Mouse (Mus musculus) bone marrow, adult 2 months (tissue): ENCODE data around the gene Rab3a. TPM values are rescaled to one million over a fixed set of nuclear protein-coding genes. Genes with fewer than 3 reads are reported as not detected.

ENCODE experiments used
- H3K27ac ChIP-seq: fragments of 200-500 bp; 2 replicates; pipeline ENCODE4 v1.5.1; 2012; ENCODE audit warnings: low read depth, mild to moderate bottlenecking, control low read depth, inconsistent platforms, low read length; ENCODE audit not compliant: control insufficient read depth, poor library complexity, insufficient read depth
- H3K4me1 ChIP-seq: fragments of 200-500 bp; 2 replicates; pipeline ENCODE4 v1.6.1; 2011; ENCODE audit warnings: low read length; ENCODE audit not compliant: control insufficient read depth, insufficient read depth
- H3K4me3 ChIP-seq: fragments of 200-500 bp; replicated peaks from 2 replicates; pipeline ENCODE3; 2011; ENCODE audit warnings: mild to moderate bottlenecking, low read depth, low read length, control low read depth; ENCODE audit not compliant: control insufficient read depth
- CTCF ChIP-seq: fragments of 200-500 bp; IDR thresholded peaks from 2 replicates; pipeline ENCODE4 v1.5.1; 2011; ENCODE audit warnings: low read length, control low read depth; ENCODE audit not compliant: control insufficient read depth, insufficient read depth
- POLR2A ChIP-seq: fragments of 200-500 bp; IDR thresholded peaks from 2 replicates; pipeline ENCODE4 v1.6.1; 2011; ENCODE audit warnings: low read depth, mild to moderate bottlenecking, control low read depth, low read length, borderline replicate concordance; ENCODE audit not compliant: control insufficient read depth
- WGBS: fragments of 180-500 bp; shearing (Covaris S2); methylation state at CpG from one replicate; pipeline ENCODE4 v1.1.7; 2018; 5-methylcytosine and 5-hydroxymethylcytosine counted together
- polyA plus RNA-seq: library from polyadenylated mRNA; stranded (reverse); fragments of >200 nt; gene quantifications from 2 replicates; pipeline ENCODE4 v1.2.4, GENCODE M21; 2011; ENCODE audit warnings: low replicate concordance; ENCODE audit not compliant: missing spikeins, insufficient read depth, insufficient read length

The Rab3a gene
- 9.7 and 13.3 TPM in 2 replicates for polyA plus RNA-seq

- TF ChIP-seq CTCF: no peak
- peak; percentile 56; the same call in 1 of the 2 replicates for TF ChIP-seq POLR2A
- Histone ChIP-seq H3K4me1 (peaks cover 4% of the 10 kb centered on the region; the same call in 1 of the 2 replicates), H3K27ac (peak within 1 kb of the TSS; percentile 69), H3K4me3 (peak within 1 kb of the TSS; percentile 78)
- WGBS: 7% methylated on average over 37 of the region's 37 CpGs
Observed at GRCm38 (mm10) chr8:70754043-70754870, at the start of gene Rab3a. Gene Rab3a (plus strand): TSS chr8:70754679.

DNA sequence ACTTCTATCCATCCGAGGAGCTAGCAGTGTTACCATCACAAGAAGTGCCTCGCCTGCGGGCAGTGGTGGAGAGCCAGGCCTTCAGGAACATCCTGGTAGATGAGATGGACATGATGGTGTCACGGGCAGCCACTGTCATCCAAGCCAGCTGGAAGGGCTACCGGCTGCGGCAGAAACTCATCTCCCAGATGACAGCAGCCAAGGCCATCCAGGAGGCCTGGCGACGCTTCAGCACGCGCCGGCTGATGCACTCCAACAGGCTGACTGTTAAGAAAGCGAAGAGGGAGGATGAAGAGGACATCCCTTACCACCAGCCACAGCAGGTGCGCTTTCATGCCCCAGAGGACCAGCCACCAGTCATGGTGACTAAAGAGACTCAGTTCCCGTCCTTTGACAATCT, 46.2 kb upstream of the Rab3a start:
- Histone ChIP-seq H3K4me3 (no peak overlapping the region), H3K27ac (no peak overlapping the region), H3K4me1 (no peaks in the 10 kb centered on the region)
- TF ChIP-seq POLR2A: no peak
- TF ChIP-seq CTCF: no peak
- 84% methylated on average over 14 of the region's 14 CpGs for WGBS

DNA sequence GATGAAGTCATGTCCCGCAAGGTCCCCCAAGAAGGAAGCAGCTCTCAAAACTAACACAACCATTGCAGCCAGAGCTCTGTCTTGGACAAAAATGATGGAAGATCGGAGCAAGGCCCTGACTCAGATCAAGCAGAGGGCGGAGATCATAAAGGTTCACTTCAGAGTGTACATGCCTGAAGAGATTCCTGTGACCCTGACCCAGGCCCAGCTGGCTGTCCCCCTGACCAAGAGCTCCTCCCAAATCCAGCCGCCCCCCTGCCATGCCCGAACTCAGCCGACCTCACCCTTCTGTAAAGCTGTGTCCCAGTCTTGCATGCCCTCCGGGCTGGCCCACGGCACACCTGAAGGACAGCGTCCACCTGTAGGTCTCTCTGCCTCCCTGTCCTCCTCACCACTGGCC, 44.7 kb upstream of the Rab3a start:
- Histone ChIP-seq H3K27ac (no peak overlapping the region), H3K4me3 (no peak overlapping the region), H3K4me1 (no peaks in the 10 kb centered on the region)
- 91% methylated on average over 9 of the region's 9 CpGs for whole genome bisulfite sequencing
- TF ChIP-seq CTCF: no peak
- no peak for TF ChIP-seq POLR2A

- TF ChIP-seq POLR2A: no peak
- WGBS: 84% methylated on average over 1 of the region's 1 CpGs
- Histone ChIP-seq H3K27ac (no peak overlapping the region), H3K4me1 (no peaks in the 10 kb centered on the region), H3K4me3 (no peak overlapping the region)
Observed at GRCm38 (mm10) chr8:70710296-70710695, 44.2 kb upstream of the Rab3a start.

GRCm38 (mm10) chr8:70711041-70711440, 43.4 kb upstream of the Rab3a start:
- H3K27ac ChIP-seq: no peak overlapping the region
- H3K4me3 ChIP-seq: no peak overlapping the region
- TF ChIP-seq POLR2A: no peak
- no peak for TF ChIP-seq CTCF
- H3K4me1 ChIP-seq: no peaks in the 10 kb centered on the region
- WGBS: 83% methylated on average over 11 of the region's 11 CpGs

- no peak for TF ChIP-seq POLR2A
- TF ChIP-seq CTCF: no peak
- no peaks in the 10 kb centered on the region for H3K4me1 ChIP-seq
- no peak overlapping the region for H3K4me3 ChIP-seq
- 85% methylated on average over 7 of the region's 7 CpGs for WGBS
- no peak overlapping the region for H3K27ac ChIP-seq
Observed at GRCm38 (mm10) chr8:70713991-70714390, 40.5 kb upstream of the Rab3a start.

DNA sequence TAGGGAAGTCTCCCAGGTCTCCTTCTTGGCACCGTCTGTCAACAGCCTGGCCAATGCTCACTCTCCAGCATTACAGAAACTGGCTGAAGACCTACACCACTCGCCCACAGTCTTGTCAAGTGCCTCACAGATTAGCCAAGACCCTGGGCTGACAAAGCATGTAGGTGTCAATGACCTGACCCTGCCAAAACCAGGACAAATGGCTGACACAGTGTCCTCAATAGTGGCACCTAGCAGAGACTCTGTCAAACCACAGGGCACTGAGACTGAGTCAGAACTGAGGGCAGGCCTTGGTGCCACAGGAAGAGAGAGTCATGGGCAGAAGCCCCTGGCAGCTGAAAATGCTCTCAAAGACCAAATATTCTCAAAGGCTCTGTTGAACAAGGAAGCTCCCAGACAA, 39.4 kb upstream of the Rab3a start:
- WGBS: 61% methylated on average over 2 of the region's 2 CpGs
- no peak for TF ChIP-seq CTCF
- TF ChIP-seq POLR2A: no peak

DNA sequence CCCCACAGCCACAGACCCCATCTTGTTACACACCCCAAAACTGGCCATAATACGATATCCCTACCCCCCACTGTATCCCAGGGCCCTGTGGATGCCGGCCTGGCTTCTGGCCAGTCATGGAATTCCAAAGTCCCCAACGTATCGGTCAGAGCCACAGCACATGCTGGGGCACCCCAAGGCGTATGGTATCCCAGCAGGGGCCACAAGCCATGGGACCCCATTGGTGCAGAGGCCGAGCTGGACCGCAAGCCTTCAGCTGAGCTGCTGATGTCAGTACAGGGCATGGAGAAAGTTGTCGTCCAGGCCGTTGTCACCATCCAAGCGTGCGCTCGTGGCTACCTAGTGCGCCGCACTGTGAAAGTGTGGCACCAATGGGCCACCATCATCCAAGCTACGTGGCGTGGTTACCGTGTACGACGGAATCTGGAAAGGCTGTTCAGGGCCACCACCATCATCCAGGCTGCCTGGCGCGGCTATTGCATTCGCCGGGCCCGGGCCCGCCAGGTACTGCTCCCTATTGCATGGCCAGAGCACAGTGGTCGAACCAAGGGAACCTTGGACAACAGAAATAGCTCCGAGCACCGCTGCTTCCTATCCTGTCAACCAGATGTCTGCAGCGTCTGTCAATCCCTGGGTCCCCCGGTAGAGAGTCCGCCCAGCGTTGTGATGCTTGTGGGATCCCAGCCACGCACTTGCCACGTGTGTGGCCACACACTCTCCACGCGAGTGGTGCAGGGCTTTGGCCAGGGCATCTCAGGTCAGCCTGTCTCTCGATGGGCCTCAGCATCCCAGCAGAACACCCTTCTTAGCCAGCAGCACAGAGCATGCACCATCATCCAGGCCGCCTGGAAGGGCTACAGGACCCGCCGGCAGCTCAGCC, 37.7 kb upstream of the Rab3a start:
- WGBS: 87% methylated on average over 40 of the region's 40 CpGs
- no peak overlapping the region for H3K27ac ChIP-seq
- H3K4me1 ChIP-seq: no peaks in the 10 kb centered on the region
- H3K4me3 ChIP-seq: no peak overlapping the region
- TF ChIP-seq POLR2A (no peak), CTCF (no peak)

More for the DNA sequence above, 39.4 kb upstream of the Rab3a start:
- no peak overlapping the region for H3K27ac ChIP-seq
- H3K4me3 ChIP-seq: no peak overlapping the region
- H3K4me1 ChIP-seq: no peaks in the 10 kb centered on the region
